9 mouse cellular contexts compared by ENCODE assay signal in the genomic region with DNA sequence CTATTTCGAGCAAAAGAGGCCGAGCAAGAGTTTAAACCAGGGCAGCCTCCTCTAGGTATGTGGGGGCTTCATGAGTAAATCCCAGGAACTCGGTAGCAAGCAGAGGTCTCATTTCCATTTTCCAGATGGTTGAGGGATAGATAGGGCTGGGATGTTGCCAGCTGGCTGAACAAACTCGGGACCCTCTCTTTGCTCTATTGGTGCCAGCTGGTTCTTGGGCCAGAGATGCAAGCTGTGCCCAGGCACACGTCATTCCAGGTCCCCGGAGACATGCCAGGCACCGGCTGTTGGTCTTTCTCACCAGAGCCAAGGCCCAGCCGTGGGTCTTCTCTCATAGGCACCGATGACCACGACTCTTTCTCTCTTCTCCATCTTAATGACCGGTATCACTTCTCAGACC.
DNase-seq lines count a peak whose midpoint lies in the region; ATAC-seq lines count a peak whose summit lies in the region.
"Had no signal": no experiment of that assay in that cellular context is flagged by ENCODE, and none has a peak within 500 bp of the region (broad histone marks: within the 10 kb centered on the region; RNA-seq: fewer than 3 reads in every experiment).

No protein-coding gene starts in this region.

- no peak overlapping the region for H3K9ac ChIP-seq in forebrain, embryonic 13.5 days
- H3K9ac ChIP-seq: limb, embryonic 12.5 days had no signal

- no peak overlapping the region for H3K4me3 ChIP-seq in forebrain, embryonic 13.5 days
- H3K4me3 ChIP-seq: limb, embryonic 12.5 days had no signal

- H3K9me3 ChIP-seq in forebrain, embryonic 13.5 days (replicated peaks): no peaks in the 10 kb centered on the region
- H3K9me3 ChIP-seq: limb, embryonic 12.5 days had no signal

- peak; percentile 63 for ATAC-seq in forebrain, embryonic 13.5 days
- ATAC-seq in megakaryocyte-erythroid progenitor cell, adult 5-6 weeks (replicated peaks; ENCODE audit: low FRiP score, low TSS enrichment, poor library complexity, severe bottlenecking): peak; percentile 6; the same call in 1 of the 2 replicates

- peak; percentile 96 for DNase-seq in left cerebral cortex, postnatal 4 days
- no peak for DNase-seq in left cerebral cortex, adult 8-10 months (ENCODE audit: low spot score in 2 of 2)
- peak; percentile 50 to 51 for DNase-seq in cerebellum, adult 18-20 months
- no peak for DNase-seq in heart, adult 11 months
- no peak for DNase-seq in thymus, postnatal 36 days
- no peak for DNase-seq in spleen, postnatal 10 days (ENCODE audit: low spot score in 2 of 2)

- H3K27ac ChIP-seq in forebrain, embryonic 13.5 days: peak overlapping the region; percentile 64
- H3K27ac ChIP-seq: limb, embryonic 12.5 days had no signal

- H3K4me2 ChIP-seq in forebrain, embryonic 13.5 days: no peak overlapping the region
- H3K4me2 ChIP-seq: limb, embryonic 12.5 days had no signal

- no peaks in the 10 kb centered on the region for H3K27me3 ChIP-seq in forebrain, embryonic 13.5 days

- H3K4me1 ChIP-seq in forebrain, embryonic 13.5 days: peaks cover 42% of the 10 kb centered on the region
- H3K4me1 ChIP-seq: limb, embryonic 12.5 days had no signal

- no peaks in the 10 kb centered on the region for H3K36me3 ChIP-seq in forebrain, embryonic 13.5 days (ENCODE audit: poor library complexity, severe bottlenecking)
- H3K36me3 ChIP-seq: limb, embryonic 12.5 days had no signal

- 74% methylated on average over 11 of the region's 11 CpGs for WGBS in forebrain, embryonic 13.5 days

- intact Hi-C loops in left cerebral cortex, postnatal 4 days (cut with DNase I): no loop called here

Comparison
In these comparisons a context has a peak if more than half of its experiments do, and no peak if none do; other contexts are left out.
1. DNase-seq: peak in left cerebral cortex, postnatal 4 days (single experiment) and cerebellum, adult 18-20 months (2 of 2); none in left cerebral cortex, adult 8-10 months (0 of 2), heart, adult 11 months (single experiment), thymus, postnatal 36 days (0 of 2) and spleen, postnatal 10 days (0 of 2).